Mouse (Mus musculus): ENCODE measurements around the gene S1pr4.

Gene S1pr4

DNA sequence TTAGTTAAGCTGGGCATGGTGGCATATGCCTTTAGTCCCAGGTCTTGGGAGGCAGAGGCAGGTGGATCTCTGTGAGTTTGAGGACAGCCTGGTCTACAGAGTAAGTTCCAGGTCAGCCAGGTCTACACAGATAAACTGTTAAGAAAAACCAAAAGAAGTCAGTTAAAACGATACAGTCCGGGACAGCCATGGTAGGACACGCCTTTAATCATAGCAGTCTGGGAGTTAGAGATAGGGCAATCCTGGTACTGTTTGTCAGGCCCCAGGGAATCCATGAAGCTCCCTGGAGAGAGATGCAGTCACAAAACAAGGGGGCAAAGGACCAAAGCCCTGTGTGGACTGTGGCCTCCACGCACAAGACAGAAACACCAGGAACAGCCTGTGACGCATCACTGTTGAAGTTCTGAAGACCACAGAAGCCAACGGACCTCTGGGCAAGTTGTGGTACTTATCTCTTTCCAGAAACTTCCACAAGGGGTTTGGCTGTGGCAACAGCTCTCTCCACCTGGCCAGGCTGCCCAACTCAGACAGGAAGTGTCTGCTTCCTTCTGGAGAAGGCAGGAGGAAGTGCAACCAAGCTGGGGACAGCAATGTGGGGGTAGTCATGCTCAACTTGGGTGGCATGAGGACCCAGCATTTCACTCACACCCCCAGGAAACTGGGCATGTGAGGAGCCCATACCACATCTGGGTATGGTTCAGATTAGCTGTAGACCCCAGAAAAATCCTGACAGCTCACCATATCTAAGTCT, 19.5 kb upstream of the S1pr4 start:
- no peak for DNase-seq

- peak; percentile 81 for DNase-seq
These were observed 18.6 kb upstream of the S1pr4 start for GRCm38 (mm10) chr10:81518546-81518945.

DNA sequence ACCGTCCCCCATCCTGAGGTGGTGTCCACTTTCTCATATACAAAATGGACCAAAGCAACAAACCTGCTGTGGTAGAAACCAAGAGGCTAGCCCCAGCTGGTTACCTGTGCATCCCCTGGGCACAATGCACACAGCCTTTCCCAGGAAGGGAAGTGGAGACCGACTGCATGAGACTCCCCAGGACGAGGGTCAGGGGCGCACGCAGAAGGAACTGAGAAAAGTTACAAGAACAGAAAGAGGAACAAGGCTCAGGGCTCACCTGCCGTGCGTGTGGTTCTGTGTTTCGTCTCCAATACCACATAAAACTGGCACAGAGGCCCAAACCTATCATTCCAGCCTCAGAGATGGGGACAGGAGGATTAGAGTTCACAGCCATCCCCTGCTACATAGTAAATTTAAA, 17.3 kb upstream of the S1pr4 start:
- DNase-seq = no peak

- DNase-seq = no peak
These were observed 13.9 kb upstream of the S1pr4 start for GRCm38 (mm10) chr10:81513798-81514197.

GRCm38 (mm10) chr10:81510246-81510810, 10.4 kb upstream of the S1pr4 start:
- DNase-seq = no peak

- no peak for DNase-seq
These were observed 8.0 kb upstream of the S1pr4 start for GRCm38 (mm10) chr10:81507691-81508489.

GRCm38 (mm10) chr10:81507095-81507494, 7.2 kb upstream of the S1pr4 start:
- DNase-seq = no peak

DNA sequence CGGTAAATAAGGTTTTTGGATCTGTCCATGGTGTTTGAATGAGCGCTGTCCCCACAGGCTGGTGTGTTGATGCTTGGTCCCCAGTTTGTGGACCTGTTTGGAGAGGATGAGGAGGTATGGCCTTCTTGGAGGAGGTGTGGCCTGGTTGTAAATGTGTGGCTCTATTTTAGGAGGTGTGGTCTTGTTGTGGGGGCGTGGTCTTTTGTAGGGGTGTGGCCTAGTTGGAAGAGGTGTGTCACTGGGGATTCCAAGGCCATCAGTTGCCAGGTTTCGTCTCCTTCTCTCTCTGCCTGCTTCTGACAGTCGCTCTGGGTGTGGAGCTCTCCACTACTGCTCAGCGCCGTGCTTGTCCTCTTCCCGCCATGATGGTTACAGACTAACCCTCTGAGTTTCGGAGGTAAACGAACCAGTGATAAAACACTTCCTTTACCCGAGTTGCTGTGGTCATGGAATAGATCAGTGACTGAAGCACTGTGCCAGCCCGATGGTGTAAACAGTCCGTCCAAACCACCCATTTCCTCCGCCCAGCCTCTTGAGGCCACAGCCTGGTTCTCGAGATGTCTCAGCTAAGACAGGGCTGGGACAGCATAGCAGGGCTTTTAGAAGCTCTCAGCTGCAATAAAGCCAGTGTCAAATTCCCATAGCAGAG, 5.2 kb upstream of the S1pr4 start:
- no peak for DNase-seq

- peak; percentile 94 for DNase-seq
These were observed 2.7 kb upstream of the S1pr4 start for GRCm38 (mm10) chr10:81502658-81503057.

- no peak for DNase-seq
These were observed 1.9 kb upstream of the S1pr4 start for GRCm38 (mm10) chr10:81501863-81502262.

- peak; percentile 31 for DNase-seq
These were observed 556 bp downstream of the S1pr4 start for GRCm38 (mm10) chr10:81499250-81499901.

DNA sequence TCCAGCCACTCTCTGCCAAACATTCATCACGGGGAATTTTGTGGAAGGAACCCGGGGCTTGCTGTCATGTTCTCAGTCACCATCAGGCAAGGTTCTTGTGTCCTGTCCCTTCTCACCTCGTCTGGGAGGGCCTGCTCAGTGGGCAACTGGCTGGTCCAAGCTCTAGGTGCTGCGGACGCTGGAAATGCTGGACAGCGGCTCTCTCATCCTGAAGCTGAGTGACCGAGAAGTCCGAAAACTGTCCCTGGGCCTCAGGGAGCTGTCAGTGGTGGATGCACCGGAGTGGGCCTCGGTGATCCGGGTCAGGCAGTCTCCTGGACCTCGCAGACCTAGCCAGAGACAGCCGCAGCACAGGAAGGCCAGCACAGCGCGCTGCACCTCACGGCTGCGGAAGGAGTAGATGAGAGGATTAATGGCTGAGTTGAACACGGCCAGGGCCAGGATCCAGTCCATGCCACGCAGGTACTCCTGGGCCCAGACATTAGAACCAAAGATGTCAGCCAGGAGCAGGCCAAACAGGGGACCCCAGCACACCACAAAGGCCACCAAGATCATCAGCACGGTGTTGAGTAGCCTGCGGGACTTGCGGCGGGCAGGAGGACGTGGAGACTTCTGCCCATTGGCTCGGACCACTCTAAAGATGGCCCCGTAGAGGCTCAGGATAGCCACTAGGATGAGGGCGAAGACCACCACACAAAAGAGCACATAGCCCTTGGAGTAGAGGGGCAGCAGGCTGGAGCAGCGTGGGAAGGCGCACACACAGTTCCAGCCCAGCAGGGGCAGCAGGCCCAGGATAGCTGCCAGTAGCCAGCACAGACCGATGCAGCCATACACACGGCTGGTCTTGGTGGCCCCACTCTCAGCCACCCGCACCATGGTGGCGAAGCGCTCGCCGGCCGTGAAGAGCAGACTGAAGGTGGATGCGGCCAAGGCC, 1.3 kb downstream of the S1pr4 start:
- no peak for DNase-seq

- no peak for DNase-seq
These were observed 2.3 kb downstream of the S1pr4 start for GRCm38 (mm10) chr10:81497401-81498270.

GRCm38 (mm10) chr10:81496969-81497368, 3.0 kb downstream of the S1pr4 start:
- DNase-seq = no peak

GRCm38 (mm10) chr10:81496264-81496901, 3.5 kb downstream of the S1pr4 start, which contains the start of gene Ncln:
Gene Ncln, minus strand, starts transcription at chr10:81496392.
- DNase-seq = peak; percentile 99

- DNase-seq = no peak
These were observed 4.2 kb downstream of the S1pr4 start for GRCm38 (mm10) chr10:81495616-81496263.

- no peak for DNase-seq
These were observed 4.8 kb downstream of the S1pr4 start for GRCm38 (mm10) chr10:81495151-81495550.

- DNase-seq = no peak
These were observed 5.5 kb downstream of the S1pr4 start for GRCm38 (mm10) chr10:81494260-81495041.
